Mouse (Mus musculus) heart, postnatal 0 days (tissue): Measurements from ENCODE around the gene Nupl2.

ENCODE experiments used
- CTCF ChIP-seq: IDR thresholded peaks from 2 replicates; pipeline ENCODE4 v1.5.1; 2016; ENCODE audit warnings: antibody characterized with exemption, control low read depth, low read depth
- EP300 ChIP-seq: IDR thresholded peaks from 2 replicates; pipeline ENCODE4 v1.6.1; 2016; ENCODE audit warnings: antibody characterized with exemption, low read depth

DNA sequence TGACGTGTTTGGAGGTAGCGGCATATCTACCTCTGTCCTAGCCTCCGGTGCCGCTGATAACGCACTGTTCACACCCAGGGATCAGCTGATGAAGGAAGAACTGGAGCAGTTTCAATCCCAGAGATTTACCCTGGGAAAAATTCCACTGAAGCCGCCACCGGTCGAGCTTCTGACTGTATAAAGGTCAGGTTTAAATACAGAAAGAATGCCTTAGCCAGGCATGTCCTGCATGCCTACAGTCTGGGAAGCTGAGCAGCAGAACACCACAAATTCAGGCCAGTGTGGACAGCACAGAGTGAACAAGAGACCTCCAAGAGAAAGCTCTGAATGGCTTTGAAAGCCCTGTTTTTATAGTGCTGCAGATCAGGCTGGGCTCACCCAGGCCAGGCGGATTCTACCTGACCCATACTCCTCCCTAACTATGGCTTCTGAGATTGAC is 17.6 kb downstream of the Nupl2 start:
- no peak for TF ChIP-seq CTCF
- TF ChIP-seq EP300 = no peak
